Mouse (Mus musculus) midbrain, embryonic 10.5 days (tissue): ENCODE results near the gene Cfap57. TPM values are rescaled to one million over a fixed set of nuclear protein-coding genes. Genes with fewer than 3 reads are reported as not detected.
"Not testable (repeated sequence)": the region's sequence is repeated elsewhere in the genome, so short reads cannot be mapped to it uniquely, and the experiment has no call there.

ENCODE experiments used
- DNase-seq: peaks from one replicate; pipeline ENCODE4 v3.0.0-alpha.2; 2017; ENCODE audit warnings: low spot score
- H3K27ac ChIP-seq: fragments of 300-500 bp; sonication (generic); replicated peaks from 2 replicates; pipeline ENCODE4 v1.5.1; 2016; ENCODE audit warnings: mild to moderate bottlenecking
- H3K27me3 ChIP-seq: fragments of 300-500 bp; sonication (generic); 2 replicates; pipeline ENCODE4 v1.6.1; 2016; ENCODE audit warnings: low read depth, mild to moderate bottlenecking; ENCODE audit not compliant: poor library complexity, severe bottlenecking
- H3K36me3 ChIP-seq: fragments of 300-500 bp; sonication (generic); 2 replicates; pipeline ENCODE4 v1.6.1; 2016; ENCODE audit warnings: mild to moderate bottlenecking, moderate library complexity
- H3K4me1 ChIP-seq: fragments of 300-500 bp; sonication (generic); 2 replicates; pipeline ENCODE4 v1.6.1; 2016
- H3K4me3 ChIP-seq: fragments of 300-500 bp; sonication (generic); 2 replicates; pipeline ENCODE4 v1.5.1; 2016; ENCODE audit warnings: mild to moderate bottlenecking, moderate library complexity
- H3K9me3 ChIP-seq: fragments of 300-500 bp; sonication (generic); replicated peaks from 2 replicates; pipeline ENCODE4 v1.6.1; 2016; ENCODE audit warnings: mild to moderate bottlenecking
- WGBS: fragments of 180-500 bp; shearing (Covaris S2); methylation state at CpG from one replicate; pipeline ENCODE4 v1.1.7; 2016; 5-methylcytosine and 5-hydroxymethylcytosine counted together
- polyA plus RNA-seq: library from polyadenylated mRNA; unstranded; fragments of >200 nt; fragmentation: Nextera tagmentation; extraction: Ambion mirVana; gene quantifications from 2 replicates; pipeline ENCODE4 v1.2.1, GENCODE M21; 2016

Cfap57 gene
- polyA plus RNA-seq, 1 experiment from 2014 or later = 0.75 TPM

- H3K27me3 ChIP-seq = 0 out of 2 replicates have a peak, but pooled peaks cover 13% of the 10 kb centered on the region
- no peaks in the 10 kb centered on the region for H3K36me3 ChIP-seq
- no peak overlapping the region for H3K4me3 ChIP-seq
- no peak for DNase-seq
- 82% methylated on average over 6 of the region's 6 CpGs for WGBS
- H3K4me1 ChIP-seq = peaks cover 23% of the 10 kb centered on the region
- no peak overlapping the region for H3K27ac ChIP-seq
- H3K9me3 ChIP-seq = no peaks in the 10 kb centered on the region
Measured at GRCm38 (mm10) chr4:118527720-118528119, 92.9 kb downstream of the Cfap57 start.

GRCm38 (mm10) chr4:118527335-118527681 is 93.3 kb downstream of the Cfap57 start:
- 0 out of 2 replicates have a peak overlapping the region, but pooled peaks have one; percentile 23 for H3K27ac ChIP-seq
- H3K27me3 ChIP-seq = 0 out of 2 replicates have a peak, but pooled peaks cover 13% of the 10 kb centered on the region
- no peaks in the 10 kb centered on the region for H3K36me3 ChIP-seq
- H3K4me1 ChIP-seq = peaks cover 23% of the 10 kb centered on the region
- no peak overlapping the region for H3K4me3 ChIP-seq
- DNase-seq = no peak
- H3K9me3 ChIP-seq = no peaks in the 10 kb centered on the region
- 41% methylated on average over 5 of the region's 5 CpGs for WGBS

GRCm38 (mm10) chr4:118526408-118527334 is 93.9 kb downstream of the Cfap57 start, which contains the start of gene 2610528J11Rik:
Gene 2610528J11Rik (plus strand): TSS chr4:118526999.
- Histone ChIP-seq H3K36me3 (no peaks in the 10 kb centered on the region), H3K4me3 (no peak within 1 kb of the TSS), H3K27ac (peak within 1 kb of the TSS; percentile 23; the same call in 1 of the 2 replicates), H3K27me3 (0 out of 2 replicates have a peak, but pooled peaks cover 13% of the 10 kb centered on the region), H3K4me1 (peaks cover 18% of the 10 kb centered on the region), H3K9me3 (no peaks in the 10 kb centered on the region)
- DNase-seq = no peak
- WGBS = 41% methylated on average over 17 of the region's 17 CpGs

- no peak overlapping the region for H3K4me3 ChIP-seq
- H3K36me3 ChIP-seq = no peaks in the 10 kb centered on the region
- H3K27me3 ChIP-seq = 0 out of 2 replicates have a peak, but pooled peaks cover 13% of the 10 kb centered on the region
- peaks cover 11% of the 10 kb centered on the region for H3K4me1 ChIP-seq
- no peak for DNase-seq
- no peak overlapping the region for H3K27ac ChIP-seq
- WGBS = 74% methylated on average over 3 of the region's 3 CpGs
- no peaks in the 10 kb centered on the region for H3K9me3 ChIP-seq
Measured at GRCm38 (mm10) chr4:118525779-118526178, 94.8 kb downstream of the Cfap57 start.

GRCm38 (mm10) chr4:118523976-118524375 is 96.6 kb downstream of the Cfap57 start:
- H3K27ac ChIP-seq = no peak overlapping the region
- 0 out of 2 replicates have a peak, but pooled peaks cover 13% of the 10 kb centered on the region for H3K27me3 ChIP-seq
- no peak for DNase-seq
- peaks cover 9% of the 10 kb centered on the region for H3K4me1 ChIP-seq
- no peaks in the 10 kb centered on the region for H3K36me3 ChIP-seq
- H3K4me3 ChIP-seq = no peak overlapping the region
- H3K9me3 ChIP-seq = no peaks in the 10 kb centered on the region
- WGBS = 88% methylated on average over 7 of the region's 7 CpGs

- Histone ChIP-seq H3K27ac (no peak overlapping the region), H3K4me1 (peaks cover 16% of the 10 kb centered on the region), H3K9me3 (no peaks in the 10 kb centered on the region), H3K4me3 (no peak overlapping the region), H3K27me3 (peaks cover 26% of the 10 kb centered on the region), H3K36me3 (no peaks in the 10 kb centered on the region)
- no peak for DNase-seq
- WGBS = 96% methylated on average over 7 of the region's 7 CpGs
Measured at GRCm38 (mm10) chr4:118522248-118522647, 98.3 kb downstream of the Cfap57 start.

GRCm38 (mm10) chr4:118518208-118518607 is 102.4 kb downstream of the Cfap57 start:
- H3K36me3 ChIP-seq = no peaks in the 10 kb centered on the region
- peaks cover 20% of the 10 kb centered on the region for H3K4me1 ChIP-seq
- no peak for DNase-seq
- H3K4me3 ChIP-seq = no peak overlapping the region
- 68% methylated on average over 5 of the region's 5 CpGs for WGBS
- H3K27me3 ChIP-seq = peaks cover 29% of the 10 kb centered on the region
- no peaks in the 10 kb centered on the region for H3K9me3 ChIP-seq
- peak overlapping the region; percentile 63; the same call in 1 of the 2 replicates for H3K27ac ChIP-seq

- Histone ChIP-seq H3K27ac (peak overlapping the region; percentile 63), H3K36me3 (no peaks in the 10 kb centered on the region), H3K27me3 (peaks cover 29% of the 10 kb centered on the region), H3K4me1 (peaks cover 22% of the 10 kb centered on the region), H3K9me3 (no peaks in the 10 kb centered on the region), H3K4me3 (peak overlapping the region; percentile 31; the same call in 1 of the 2 replicates)
- DNase-seq = no peak
- WGBS = 37% methylated on average over 16 of the region's 16 CpGs
Measured at GRCm38 (mm10) chr4:118517497-118518146, 103.0 kb downstream of the Cfap57 start.

- DNase-seq = peak; percentile 29
- peak overlapping the region; percentile 31; the same call in 1 of the 2 replicates for H3K4me3 ChIP-seq
- peak overlapping the region; percentile 63 for H3K27ac ChIP-seq
Measured at GRCm38 (mm10) chr4:118516699-118517496, 103.7 kb downstream of the Cfap57 start.

GRCm38 (mm10) chr4:118509050-118509449 is 111.5 kb downstream of the Cfap57 start:
- no peaks in the 10 kb centered on the region for H3K36me3 ChIP-seq
- peak; percentile 28 for DNase-seq
- H3K27ac ChIP-seq = peak overlapping the region; percentile 38; the same call in 1 of the 2 replicates
- H3K4me3 ChIP-seq = no peak overlapping the region
- peaks cover 17% of the 10 kb centered on the region for H3K4me1 ChIP-seq
- no peaks in the 10 kb centered on the region for H3K27me3 ChIP-seq
- 5% methylated on average over 6 of the region's 6 CpGs for WGBS
- no peaks in the 10 kb centered on the region for H3K9me3 ChIP-seq

More at GRCm38 (mm10) chr4:118516699-118517496, 103.7 kb downstream of the Cfap57 start:
- Histone ChIP-seq H3K9me3 (no peaks in the 10 kb centered on the region), H3K27me3 (peaks cover 29% of the 10 kb centered on the region), H3K36me3 (no peaks in the 10 kb centered on the region), H3K4me1 (peaks cover 22% of the 10 kb centered on the region)
- 24% methylated on average over 20 of the region's 20 CpGs for WGBS

- H3K27me3 ChIP-seq, DNase-seq, H3K9me3 ChIP-seq, H3K4me1 ChIP-seq, H3K36me3 ChIP-seq, H3K27ac ChIP-seq, H3K4me3 ChIP-seq: not testable (repeated sequence)
- 84% methylated on average over 1 of the region's 1 CpGs for WGBS
Measured at GRCm38 (mm10) chr4:118507171-118507570, 113.4 kb downstream of the Cfap57 start.

- Histone ChIP-seq H3K9me3 (no peaks in the 10 kb centered on the region), H3K4me3 (no peak overlapping the region), H3K27ac (no peak overlapping the region), H3K27me3 (no peaks in the 10 kb centered on the region), H3K4me1 (peaks cover 12% of the 10 kb centered on the region), H3K36me3 (no peaks in the 10 kb centered on the region)
- 78% methylated on average over 3 of the region's 3 CpGs for WGBS
- DNase-seq = no peak
Measured at GRCm38 (mm10) chr4:118505551-118505950, 115.0 kb downstream of the Cfap57 start.
